Mouse (Mus musculus) midbrain, embryonic 15.5 days (tissue): ENCODE data around the gene Ckap2. TPM values are rescaled to one million over a fixed set of nuclear protein-coding genes. Genes with fewer than 3 reads are reported as not detected.

Experiments
- ATAC-seq: fragments of 200-750 bp; cut with Nextera tagmentation; replicated peaks from 2 replicates; pipeline ENCODE4 v1.8.0; 2017; ENCODE audit warnings: moderate TSS enrichment
- H3K27ac ChIP-seq: fragments of 300-500 bp; sonication (generic); 2 replicates; pipeline ENCODE4 v1.5.1; 2015; ENCODE audit warnings: mild to moderate bottlenecking, inconsistent platforms
- H3K27me3 ChIP-seq: fragments of 300-500 bp; sonication (generic); replicated peaks from 2 replicates; pipeline ENCODE4 v1.6.1; 2015; ENCODE audit warnings: inconsistent platforms
- H3K36me3 ChIP-seq: fragments of 300-500 bp; sonication (generic); replicated peaks from 2 replicates; pipeline ENCODE4 v1.6.1; 2015; ENCODE audit warnings: inconsistent platforms
- H3K4me1 ChIP-seq: fragments of 300-500 bp; sonication (generic); 2 replicates; pipeline ENCODE4 v1.6.1; 2015; ENCODE audit warnings: inconsistent platforms
- H3K4me2 ChIP-seq: fragments of 300-500 bp; sonication (generic); 2 replicates; pipeline ENCODE4 v1.6.1; 2015; ENCODE audit warnings: inconsistent platforms, mild to moderate bottlenecking, moderate library complexity
- H3K4me3 ChIP-seq: fragments of 300-500 bp; sonication (generic); 2 replicates; pipeline ENCODE4 v1.5.1; 2015; ENCODE audit warnings: mild to moderate bottlenecking, inconsistent platforms
- H3K9ac ChIP-seq: fragments of 300-500 bp; sonication (generic); 2 replicates; pipeline ENCODE4 v1.6.1; 2015; ENCODE audit warnings: mild to moderate bottlenecking, inconsistent platforms
- H3K9me3 ChIP-seq: fragments of 300-500 bp; sonication (generic); 2 replicates; pipeline ENCODE4 v1.6.1; 2016; ENCODE audit warnings: inconsistent platforms
- WGBS: fragments of 180-500 bp; shearing (Covaris S2); methylation state at CpG from one replicate; pipeline ENCODE4 v1.1.7; 2015; ENCODE audit warnings: mixed read lengths; 5-methylcytosine and 5-hydroxymethylcytosine counted together
- polyA plus RNA-seq: library from polyadenylated mRNA; unstranded; fragments of >200 nt; fragmentation: Nextera tagmentation; extraction: Ambion mirVana; gene quantifications from 2 replicates; pipeline ENCODE4 v1.2.1, GENCODE M21; 2015

Ckap2 gene
- 8.3 and 9.4 TPM in 2 replicates for polyA plus RNA-seq

DNA sequence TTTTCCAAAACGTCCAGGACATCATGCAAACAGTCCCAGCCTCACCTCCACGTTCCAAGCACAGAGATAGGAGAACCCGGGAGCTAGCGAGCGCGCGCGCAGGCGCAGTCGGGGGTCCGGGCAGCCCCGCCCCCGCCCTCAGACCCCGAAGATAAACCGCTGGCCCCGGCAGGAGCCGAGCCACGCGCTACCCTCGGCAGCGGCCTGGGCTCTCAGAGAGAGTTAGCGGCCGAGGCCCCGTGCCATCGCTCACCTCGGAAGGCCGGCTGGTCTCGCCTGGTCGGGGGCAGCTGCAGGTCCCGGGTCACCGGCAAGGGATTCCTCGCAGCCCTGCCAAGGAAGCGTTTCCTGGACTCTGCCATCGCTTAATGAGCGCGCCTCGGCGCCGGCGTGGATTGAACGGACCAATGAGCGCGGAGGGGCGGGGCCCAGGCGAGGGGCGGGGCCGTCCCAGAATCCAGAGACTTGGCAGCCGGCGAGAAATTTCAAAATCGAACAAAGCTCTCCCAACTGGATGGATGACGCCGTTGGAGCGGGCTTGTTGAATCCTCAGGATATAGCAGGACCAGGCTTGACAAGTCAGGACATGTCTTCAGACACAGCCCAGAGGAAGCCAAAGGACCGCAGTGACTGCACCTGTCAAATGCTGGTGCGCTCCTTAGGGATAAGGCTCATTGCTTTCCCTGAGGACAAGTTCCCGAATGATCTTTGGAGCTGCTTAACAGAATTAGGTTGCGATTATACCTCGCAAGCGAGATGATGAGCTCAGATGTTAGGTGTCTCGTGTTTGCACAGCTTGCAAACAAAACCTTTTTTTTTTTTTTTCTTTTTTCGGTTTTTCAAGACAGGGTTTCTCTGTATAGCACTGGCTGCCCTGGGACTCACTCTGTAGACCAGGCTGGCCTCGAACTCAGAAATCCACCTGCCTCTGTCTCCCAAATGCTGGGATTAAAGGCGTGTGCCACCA lies at the start of gene Ckap2:
Ckap2 (minus strand) TSS at position 389 of the 967 bp plus-strand sequence.
- peak within 1 kb of the TSS; percentile 84 for H3K27ac ChIP-seq
- peak within 1 kb of the TSS; percentile 91 for H3K4me3 ChIP-seq
- WGBS = 2% methylated on average over 63 of the region's 63 CpGs
- no peaks in the 10 kb centered on the region for H3K27me3 ChIP-seq
- peak within 1 kb of the TSS; percentile 90 for H3K4me2 ChIP-seq
- no peaks in the 10 kb centered on the region for H3K36me3 ChIP-seq
- no peaks in the 10 kb centered on the region for H3K9me3 ChIP-seq
- peak within 1 kb of the TSS; percentile 68 for H3K9ac ChIP-seq
- peaks cover 8% of the 10 kb centered on the region for H3K4me1 ChIP-seq
- ATAC-seq = peak; percentile 99

DNA sequence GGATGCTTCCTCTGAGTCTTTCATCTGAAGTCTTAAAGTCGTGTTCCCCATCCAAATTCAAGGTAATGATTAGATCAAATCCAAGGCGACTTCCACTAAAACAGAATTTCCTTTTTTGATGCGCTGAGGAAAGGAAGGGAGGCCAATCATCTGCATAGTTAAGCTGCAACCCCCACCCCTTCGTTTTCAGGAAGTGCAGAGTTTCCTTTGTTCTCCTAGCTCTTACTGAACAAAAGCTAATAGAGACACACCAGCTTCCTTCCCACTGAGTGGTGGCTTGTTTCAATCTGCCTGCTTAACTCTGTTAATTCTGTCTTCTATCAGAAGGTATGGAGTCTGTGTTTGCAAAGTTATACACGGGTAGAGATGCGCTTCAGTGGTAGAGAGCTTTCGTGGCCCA lies 43.0 kb upstream of the Ckap2 start:
- Histone ChIP-seq H3K9me3 (no peaks in the 10 kb centered on the region), H3K4me1 (peaks cover 9% of the 10 kb centered on the region), H3K27me3 (peaks cover 22% of the 10 kb centered on the region), H3K4me2 (no peak overlapping the region), H3K9ac (no peak overlapping the region), H3K27ac (no peak overlapping the region), H3K4me3 (no peak overlapping the region), H3K36me3 (no peaks in the 10 kb centered on the region)
- ATAC-seq = no peak
- WGBS = 28% methylated on average over 7 of the region's 7 CpGs

DNA sequence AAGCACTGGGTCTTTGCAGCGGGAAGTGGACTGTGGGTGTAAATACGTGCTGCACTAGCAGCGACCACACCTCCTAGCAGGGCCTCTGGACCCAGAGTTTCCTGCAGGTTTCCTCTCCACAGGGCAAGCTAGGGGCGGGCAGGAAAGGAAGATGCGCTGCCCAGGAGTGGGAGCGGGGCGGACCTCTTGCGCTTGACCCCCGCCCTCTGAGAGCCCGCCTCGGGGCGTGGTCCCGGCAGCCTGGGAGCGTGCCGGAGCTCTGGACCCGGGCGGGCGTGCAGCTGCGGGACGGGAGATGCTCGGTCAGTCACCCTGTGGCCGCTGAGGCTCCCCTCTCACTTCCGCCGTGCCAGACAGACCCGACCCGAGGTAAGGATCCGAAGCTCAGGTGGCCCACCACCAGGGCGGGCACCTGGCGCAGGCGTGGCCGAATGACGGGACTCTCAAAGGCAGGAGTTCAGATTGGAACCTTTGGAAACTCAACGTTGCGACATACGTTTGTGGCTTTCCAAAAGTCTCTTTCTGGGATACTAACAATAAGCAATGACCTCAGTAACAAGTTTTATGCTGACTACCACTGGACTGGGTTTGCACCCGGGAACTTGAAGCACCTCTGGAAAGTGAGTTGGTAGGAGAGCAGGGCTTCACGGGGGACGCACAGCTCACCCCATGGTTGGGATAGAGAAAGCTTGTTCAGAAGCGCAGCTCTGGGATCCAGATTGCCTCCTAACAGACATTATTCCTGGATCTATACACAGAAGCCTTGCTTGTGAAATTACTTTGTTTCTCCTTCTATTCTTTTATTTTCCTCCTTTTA lies 41.6 kb upstream of the Ckap2 start, which contains the start of gene Thsd1:
Thsd1 (plus strand) TSS at position 253 of the 817 bp plus-strand sequence.
- H3K9ac ChIP-seq = peak within 1 kb of the TSS; percentile 54
- H3K27me3 ChIP-seq = peaks cover 22% of the 10 kb centered on the region
- H3K27ac ChIP-seq = no peak within 1 kb of the TSS
- ATAC-seq = peak; percentile 82
- H3K4me1 ChIP-seq = peaks cover 9% of the 10 kb centered on the region
- peak within 1 kb of the TSS; percentile 50 for H3K4me3 ChIP-seq
- H3K4me2 ChIP-seq = peak within 1 kb of the TSS; percentile 96
- under 1% methylated on average over 36 of the region's 39 CpGs for WGBS
- no peaks in the 10 kb centered on the region for H3K9me3 ChIP-seq
- no peaks in the 10 kb centered on the region for H3K36me3 ChIP-seq

DNA sequence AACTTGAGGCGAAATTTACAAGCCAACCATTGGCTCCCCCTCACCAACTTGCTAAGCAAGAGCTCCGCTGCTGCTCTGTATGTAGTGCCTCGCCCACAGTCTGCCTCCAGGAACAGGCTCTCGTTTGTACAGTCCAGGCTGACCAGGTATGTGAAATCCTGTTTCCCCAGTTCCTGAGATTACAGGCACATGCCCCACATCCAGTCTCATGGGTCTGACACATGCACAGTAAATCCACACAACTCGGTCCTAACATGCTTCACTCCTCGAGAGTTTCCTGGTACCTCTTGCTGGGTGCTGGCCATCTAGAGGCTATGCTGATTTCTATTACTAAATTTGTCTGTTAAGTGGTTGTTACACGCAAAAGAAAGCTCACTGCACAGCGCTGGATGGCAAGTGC lies 40.7 kb upstream of the Ckap2 start:
- Histone ChIP-seq H3K4me2 (no peak overlapping the region), H3K27ac (no peak overlapping the region), H3K36me3 (0 out of 2 replicates have a peak, but pooled peaks cover under 1% of the 10 kb centered on the region), H3K9me3 (no peaks in the 10 kb centered on the region), H3K9ac (no peak overlapping the region), H3K27me3 (peaks cover 22% of the 10 kb centered on the region), H3K4me3 (no peak overlapping the region), H3K4me1 (peaks cover 9% of the 10 kb centered on the region)
- no peak for ATAC-seq
- WGBS = 72% methylated on average over 8 of the region's 8 CpGs

DNA sequence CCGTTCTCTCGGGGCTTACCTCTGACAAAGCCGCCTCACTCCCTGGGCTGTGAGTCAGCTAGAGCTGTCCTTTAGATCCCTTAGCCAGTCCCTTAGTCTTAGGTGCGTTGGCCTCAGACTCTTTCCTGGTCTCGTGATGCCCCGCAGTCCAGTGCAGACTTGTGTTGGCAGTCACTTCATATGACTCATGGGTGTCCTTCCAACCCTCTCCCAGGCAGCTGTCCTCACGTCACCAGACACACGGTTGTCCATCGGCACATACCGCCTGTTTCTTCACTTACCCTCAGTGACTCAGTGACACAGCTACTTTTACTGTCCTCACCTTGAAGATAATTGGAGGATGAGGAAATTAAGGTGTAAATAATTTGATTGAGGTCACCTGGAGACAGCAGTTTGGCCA lies 29.2 kb upstream of the Ckap2 start:
- Histone ChIP-seq H3K9ac (no peak overlapping the region), H3K4me3 (no peak overlapping the region), H3K9me3 (no peaks in the 10 kb centered on the region), H3K27ac (no peak overlapping the region), H3K4me2 (no peak overlapping the region), H3K36me3 (peaks cover 40% of the 10 kb centered on the region), H3K4me1 (no peaks in the 10 kb centered on the region), H3K27me3 (no peaks in the 10 kb centered on the region)
- 98% methylated on average over 10 of the region's 10 CpGs for WGBS
- no peak for ATAC-seq

DNA sequence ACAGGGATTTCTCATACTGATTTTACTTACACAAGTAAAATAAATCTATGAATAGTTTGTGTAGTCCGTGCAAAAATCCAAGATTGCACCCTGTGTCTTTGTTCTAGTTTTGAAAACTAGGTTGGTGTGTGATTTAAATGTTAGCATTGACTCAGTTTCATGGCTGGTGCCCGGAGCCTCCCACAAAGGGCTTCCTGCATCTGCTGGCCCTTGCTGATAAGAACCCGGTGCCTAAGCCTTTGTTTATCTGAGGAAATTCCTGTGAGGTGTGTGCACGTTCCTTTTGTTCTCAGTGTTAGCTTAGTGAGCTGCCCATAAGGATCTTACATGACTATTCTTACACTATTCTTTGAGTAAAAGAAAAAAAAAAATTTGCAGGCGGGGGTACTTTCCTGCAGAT lies 23.4 kb upstream of the Ckap2 start:
- Histone ChIP-seq H3K36me3 (peaks cover 25% of the 10 kb centered on the region), H3K9me3 (no peaks in the 10 kb centered on the region), H3K27me3 (no peaks in the 10 kb centered on the region), H3K4me1 (no peaks in the 10 kb centered on the region), H3K4me3 (no peak overlapping the region), H3K4me2 (no peak overlapping the region), H3K9ac (no peak overlapping the region), H3K27ac (no peak overlapping the region)
- 60% methylated on average over 5 of the region's 5 CpGs for WGBS
- ATAC-seq = no peak

DNA sequence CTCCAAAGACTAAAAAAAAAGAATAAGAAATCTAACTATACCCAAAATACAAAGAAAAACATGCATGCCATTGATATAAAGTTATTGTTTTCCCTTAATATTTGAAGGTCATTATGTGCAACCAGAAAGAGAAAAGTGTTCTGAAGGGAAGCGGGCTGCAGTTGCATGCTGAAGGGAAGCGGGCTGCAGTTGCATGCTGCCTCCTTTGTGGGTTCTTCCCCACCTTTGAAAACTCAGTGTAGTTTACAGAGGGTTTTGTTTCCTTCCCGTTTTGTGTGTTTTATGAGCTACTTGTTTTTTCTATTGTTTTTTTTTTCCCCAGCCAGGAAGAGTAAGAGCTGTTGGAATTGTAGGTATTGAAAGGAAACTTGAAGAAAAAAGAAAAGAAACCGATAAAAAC lies 21.9 kb upstream of the Ckap2 start:
- H3K9ac ChIP-seq = no peak overlapping the region
- WGBS = 86% methylated on average over 4 of the region's 4 CpGs
- H3K27me3 ChIP-seq = no peaks in the 10 kb centered on the region
- ATAC-seq = no peak
- H3K4me3 ChIP-seq = no peak overlapping the region
- no peak overlapping the region for H3K4me2 ChIP-seq
- H3K4me1 ChIP-seq = no peaks in the 10 kb centered on the region
- peaks cover 20% of the 10 kb centered on the region for H3K36me3 ChIP-seq
- no peaks in the 10 kb centered on the region for H3K9me3 ChIP-seq
- H3K27ac ChIP-seq = no peak overlapping the region

DNA sequence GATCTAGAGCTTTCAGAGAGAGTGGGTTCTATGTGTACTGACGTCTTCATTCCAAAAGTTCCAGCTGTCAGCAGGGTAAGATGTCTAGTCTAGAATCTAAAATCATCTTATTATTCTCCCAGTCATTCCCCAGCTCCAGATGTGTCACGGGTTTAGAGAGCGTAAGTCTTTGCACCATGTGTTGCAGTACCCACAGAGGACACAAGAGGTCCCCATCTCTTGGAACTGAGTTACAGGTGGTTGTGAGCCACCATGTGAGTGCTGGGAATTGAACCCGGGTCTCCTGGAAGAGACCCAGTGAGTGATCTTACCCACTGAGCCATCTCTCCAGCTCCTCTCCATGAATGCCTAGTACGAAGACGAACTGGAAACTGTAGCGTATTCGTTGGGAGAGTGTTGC lies 13.9 kb upstream of the Ckap2 start:
- no peak for ATAC-seq
- H3K36me3 ChIP-seq = peaks cover 17% of the 10 kb centered on the region
- 98% methylated on average over 8 of the region's 8 CpGs for WGBS

DNA sequence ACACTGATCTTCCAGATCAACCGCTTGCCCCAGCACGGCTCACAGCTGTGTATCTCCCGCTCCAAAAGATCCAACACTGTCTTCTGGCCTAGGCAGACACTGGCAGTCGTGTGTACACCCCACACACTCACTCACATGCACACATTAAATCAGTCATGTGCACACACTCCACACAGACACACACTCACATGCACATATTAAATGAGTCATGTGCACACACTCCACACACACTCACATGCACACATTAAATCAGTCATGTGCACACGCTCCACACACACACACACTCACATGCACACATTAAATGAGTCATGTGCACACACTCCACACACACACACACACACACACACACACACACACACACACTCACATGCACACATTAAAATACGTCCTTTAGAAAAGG lies 12.3 kb upstream of the Ckap2 start:
- 94% methylated on average over 6 of the region's 6 CpGs for WGBS

More for the DNA sequence above, 13.9 kb upstream of the Ckap2 start:
- H3K4me2 ChIP-seq = no peak overlapping the region
- H3K4me1 ChIP-seq = peaks cover 6% of the 10 kb centered on the region
- no peak overlapping the region for H3K27ac ChIP-seq
- no peak overlapping the region for H3K4me3 ChIP-seq
- no peak overlapping the region for H3K9ac ChIP-seq
- H3K9me3 ChIP-seq = no peaks in the 10 kb centered on the region
- no peaks in the 10 kb centered on the region for H3K27me3 ChIP-seq

DNA sequence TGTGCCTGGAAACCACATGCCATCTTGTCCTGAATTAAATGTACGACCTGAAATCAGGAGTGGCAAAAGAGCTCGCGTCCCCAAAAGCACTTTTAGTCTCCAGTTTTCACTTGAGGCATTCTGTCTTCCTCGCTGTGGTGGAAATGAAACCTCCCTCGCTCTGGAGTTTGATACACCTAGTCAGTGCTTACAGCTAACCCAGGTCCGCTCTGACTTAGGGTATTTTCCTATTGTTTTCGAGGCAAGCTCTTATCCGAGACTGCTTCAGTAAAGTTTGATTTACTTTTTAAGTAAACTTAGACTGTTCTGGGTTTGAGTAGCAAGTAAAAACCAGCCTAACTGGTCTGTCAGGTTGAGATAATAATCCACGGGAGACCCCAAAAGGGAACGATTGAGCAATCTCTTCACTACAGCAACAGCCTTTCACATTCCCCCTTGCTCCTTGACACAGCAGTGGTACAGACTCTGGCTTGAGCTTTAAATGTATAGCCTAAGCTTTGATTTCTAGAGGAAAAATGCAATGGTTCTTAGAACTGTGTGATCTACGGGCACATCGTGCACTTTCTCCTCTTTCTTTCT lies 7.9 kb upstream of the Ckap2 start:
- Histone ChIP-seq H3K4me3 (peak overlapping the region; percentile 96), H3K36me3 (no peaks in the 10 kb centered on the region), H3K4me2 (peak overlapping the region; percentile 71), H3K27me3 (no peaks in the 10 kb centered on the region), H3K9me3 (no peaks in the 10 kb centered on the region), H3K27ac (peak overlapping the region; percentile 99), H3K4me1 (peaks cover 17% of the 10 kb centered on the region), H3K9ac (peak overlapping the region; percentile 98)
- ATAC-seq = peak; percentile 59; the same call in 1 of the 2 replicates
- WGBS = 14% methylated on average over 12 of the region's 12 CpGs

More for the DNA sequence above, 12.3 kb upstream of the Ckap2 start:
- no peaks in the 10 kb centered on the region for H3K27me3 ChIP-seq
- no peak overlapping the region for H3K4me2 ChIP-seq
- ATAC-seq = no peak
- H3K36me3 ChIP-seq = peaks cover 17% of the 10 kb centered on the region
- no peak overlapping the region for H3K27ac ChIP-seq
- peaks cover 17% of the 10 kb centered on the region for H3K4me1 ChIP-seq
- H3K9ac ChIP-seq = no peak overlapping the region
- H3K4me3 ChIP-seq = no peak overlapping the region
- no peaks in the 10 kb centered on the region for H3K9me3 ChIP-seq

DNA sequence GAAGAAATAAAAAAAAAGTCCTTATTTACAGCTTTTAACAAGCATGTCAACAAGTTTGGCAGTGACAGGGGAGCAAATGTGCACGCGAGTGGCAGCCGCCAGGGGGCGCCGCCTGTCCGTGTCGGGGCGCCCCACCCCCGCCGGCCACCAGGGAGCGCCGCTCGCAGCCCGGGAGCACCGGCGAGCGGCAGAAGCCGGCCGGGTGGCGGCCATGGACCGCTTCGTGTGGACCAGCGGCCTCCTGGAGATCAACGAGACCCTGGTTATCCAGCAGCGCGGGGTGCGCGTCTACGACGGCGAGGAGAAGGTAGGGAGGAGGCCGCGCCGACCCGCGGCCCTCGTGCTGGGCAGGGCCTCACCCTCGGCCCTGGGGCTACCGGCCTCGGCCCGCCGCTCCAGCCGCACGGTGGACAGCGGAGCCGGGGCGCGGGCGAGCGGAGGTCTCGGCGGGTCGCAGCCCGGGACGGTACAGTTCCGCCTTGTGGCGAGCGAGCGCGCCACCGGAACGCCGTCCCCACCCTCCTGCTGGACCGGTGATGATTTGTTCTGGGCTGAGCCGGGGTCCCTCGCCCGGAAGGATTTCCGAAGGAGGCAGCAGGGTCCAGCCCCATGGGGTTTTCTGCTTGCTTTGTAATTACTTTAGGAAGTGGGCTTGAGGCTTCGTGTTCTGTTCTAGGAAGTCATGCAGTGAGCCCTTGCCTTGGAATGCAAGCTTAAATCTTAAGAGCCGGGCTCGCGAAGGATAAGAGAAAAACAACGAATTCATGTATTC lies 7.2 kb upstream of the Ckap2 start, which contains the start of gene Vps36:
Vps36 (plus strand) TSS at position 150 of the 772 bp plus-strand sequence.
- Histone ChIP-seq H3K9ac (peak within 1 kb of the TSS; percentile 98), H3K36me3 (no peaks in the 10 kb centered on the region), H3K9me3 (no peaks in the 10 kb centered on the region), H3K4me2 (peak within 1 kb of the TSS; percentile 71), H3K4me3 (peak within 1 kb of the TSS; percentile 96), H3K27ac (peak within 1 kb of the TSS; percentile 99), H3K27me3 (no peaks in the 10 kb centered on the region), H3K4me1 (peaks cover 17% of the 10 kb centered on the region)
- under 1% methylated on average over 73 of the region's 73 CpGs for WGBS
- peak; percentile 97 for ATAC-seq
